Mouse (Mus musculus) midbrain, embryonic 12.5 days (tissue): Measurements from ENCODE around the gene Wipf3. TPM values are rescaled to one million over a fixed set of nuclear protein-coding genes. Genes with fewer than 3 reads are reported as not detected.

Experiments
- ATAC-seq: fragments of 200-750 bp; cut with Nextera tagmentation; 2 replicates; pipeline ENCODE4 v1.8.0; 2017; ENCODE audit warnings: low read depth, moderate TSS enrichment, moderate library complexity; ENCODE audit not compliant: low FRiP score
- H3K27ac ChIP-seq: fragments of 300-500 bp; sonication (generic); replicated peaks from 2 replicates; pipeline ENCODE4 v1.5.1; 2016; ENCODE audit warnings: mild to moderate bottlenecking
- H3K27me3 ChIP-seq: fragments of 300-500 bp; sonication (generic); 2 replicates; pipeline ENCODE4 v1.6.1; 2016; ENCODE audit warnings: mild to moderate bottlenecking
- H3K36me3 ChIP-seq: fragments of 300-500 bp; sonication (generic); 2 replicates; pipeline ENCODE4 v1.6.1; 2016
- H3K4me1 ChIP-seq: fragments of 300-500 bp; sonication (generic); 2 replicates; pipeline ENCODE4 v1.6.1; 2016
- H3K4me2 ChIP-seq: fragments of 300-500 bp; sonication (generic); replicated peaks from 2 replicates; pipeline ENCODE4 v1.6.1; 2016; ENCODE audit warnings: mild to moderate bottlenecking, moderate library complexity
- H3K4me3 ChIP-seq: fragments of 300-500 bp; sonication (generic); 2 replicates; pipeline ENCODE4 v1.5.1; 2016; ENCODE audit warnings: mild to moderate bottlenecking
- H3K9ac ChIP-seq: fragments of 300-500 bp; sonication (generic); replicated peaks from 2 replicates; pipeline ENCODE4 v1.6.1; 2016; ENCODE audit warnings: mild to moderate bottlenecking, moderate library complexity
- H3K9me3 ChIP-seq: fragments of 300-500 bp; sonication (generic); 2 replicates; pipeline ENCODE4 v1.6.1; 2016; ENCODE audit warnings: mild to moderate bottlenecking
- WGBS: fragments of 180-500 bp; shearing (Covaris S2); methylation state at CpG from one replicate; pipeline ENCODE4 v1.1.7; 2016; 5-methylcytosine and 5-hydroxymethylcytosine counted together
- polyA plus RNA-seq: library from polyadenylated mRNA; unstranded; fragments of >200 nt; fragmentation: Nextera tagmentation; extraction: Ambion mirVana; gene quantifications from 2 replicates; pipeline ENCODE4 v1.2.1, GENCODE M21; 2016

Gene Wipf3
- polyA plus RNA-seq, 1 experiment from 2014 or later, result 1.3 TPM

DNA sequence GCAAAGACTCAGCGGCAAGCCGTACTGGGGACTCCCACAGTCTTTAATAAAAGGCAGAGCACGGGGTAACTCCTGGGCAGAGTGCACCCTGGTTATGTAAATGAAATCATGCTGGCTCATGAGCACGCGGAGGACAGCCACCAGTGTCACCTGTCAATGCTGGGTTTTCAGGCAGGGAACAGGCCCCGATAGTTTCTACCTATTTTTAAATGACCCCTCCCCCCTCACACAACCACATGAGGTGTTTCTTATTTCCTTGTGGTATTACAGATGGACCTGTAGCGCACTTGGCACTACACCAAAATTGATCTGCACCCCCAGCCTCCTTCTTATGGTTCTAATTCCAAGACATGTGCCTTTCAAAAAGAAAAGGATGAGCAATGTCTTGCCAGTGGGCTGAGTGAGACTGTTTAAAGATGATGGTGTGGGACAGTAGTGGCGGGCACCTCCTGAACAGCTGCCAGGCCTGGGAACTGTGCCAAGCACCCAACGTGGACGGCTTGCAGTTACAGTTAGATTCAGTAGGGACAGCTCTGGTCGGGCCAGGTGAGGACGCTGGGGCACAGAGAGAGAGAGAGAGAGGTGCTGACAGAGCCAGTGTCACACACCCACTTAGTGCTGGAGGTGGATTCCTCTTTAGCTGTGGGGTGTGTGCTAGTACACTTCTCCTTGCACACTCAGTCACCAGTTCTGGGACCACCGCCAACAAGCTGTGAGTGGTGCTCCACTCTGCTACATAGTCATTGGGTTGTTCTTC lies 31.7 kb downstream of the Wipf3 start:
- H3K4me1 ChIP-seq, result peaks cover 7% of the 10 kb centered on the region
- no peak for ATAC-seq

GRCm38 (mm10) chr6:54462766-54463165 lies 33.4 kb downstream of the Wipf3 start:
- H3K36me3 ChIP-seq, result no peaks in the 10 kb centered on the region
- no peaks in the 10 kb centered on the region for H3K9me3 ChIP-seq
- H3K4me3 ChIP-seq, result no peak overlapping the region
- no peak for ATAC-seq
- no peak overlapping the region for H3K27ac ChIP-seq
- WGBS, result 92% methylated on average over 6 of the region's 6 CpGs
- H3K4me1 ChIP-seq, result peaks cover 7% of the 10 kb centered on the region
- H3K9ac ChIP-seq, result no peak overlapping the region
- H3K4me2 ChIP-seq, result no peak overlapping the region
- no peaks in the 10 kb centered on the region for H3K27me3 ChIP-seq

More for the DNA sequence above, 31.7 kb downstream of the Wipf3 start:
- Histone ChIP-seq H3K4me2 (no peak overlapping the region), H3K4me3 (no peak overlapping the region), H3K36me3 (no peaks in the 10 kb centered on the region), H3K9me3 (no peaks in the 10 kb centered on the region), H3K27me3 (no peaks in the 10 kb centered on the region), H3K27ac (no peak overlapping the region), H3K9ac (no peak overlapping the region)
- 75% methylated on average over 13 of the region's 13 CpGs for WGBS

- WGBS, result 76% methylated on average over 8 of the region's 8 CpGs
- Histone ChIP-seq H3K4me1 (peaks cover 7% of the 10 kb centered on the region), H3K4me3 (no peak overlapping the region), H3K9me3 (no peaks in the 10 kb centered on the region), H3K4me2 (no peak overlapping the region), H3K9ac (no peak overlapping the region), H3K36me3 (no peaks in the 10 kb centered on the region), H3K27me3 (no peaks in the 10 kb centered on the region), H3K27ac (no peak overlapping the region)
- ATAC-seq, result no peak
These were observed 34.5 kb downstream of the Wipf3 start for GRCm38 (mm10) chr6:54463701-54464458.

DNA sequence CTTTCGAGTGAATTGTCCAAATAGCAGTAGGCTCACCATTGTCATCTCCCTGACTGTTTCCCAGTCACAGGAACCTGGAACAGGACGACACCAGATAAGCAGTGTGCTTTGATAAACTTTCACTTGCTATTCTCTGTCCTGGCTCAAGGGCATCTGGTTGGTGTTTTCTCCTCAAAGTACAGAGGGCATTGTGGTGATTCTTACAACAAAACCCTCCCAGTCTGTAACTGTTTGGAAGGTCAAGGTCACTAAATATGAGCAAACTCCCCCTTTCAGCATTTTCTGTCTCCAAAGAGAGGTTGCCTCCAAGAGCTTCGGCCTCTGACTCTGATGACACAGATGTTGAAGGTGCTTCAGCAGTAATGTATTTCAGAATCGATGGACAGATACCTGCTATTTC lies 35.5 kb downstream of the Wipf3 start:
- Histone ChIP-seq H3K9me3 (no peaks in the 10 kb centered on the region), H3K4me3 (no peak overlapping the region), H3K4me2 (no peak overlapping the region), H3K4me1 (peaks cover under 1% of the 10 kb centered on the region; the same call in 1 of the 2 replicates), H3K36me3 (no peaks in the 10 kb centered on the region), H3K27ac (no peak overlapping the region), H3K27me3 (no peaks in the 10 kb centered on the region), H3K9ac (no peak overlapping the region)
- no peak for ATAC-seq
- WGBS, result 89% methylated on average over 4 of the region's 4 CpGs

- Histone ChIP-seq H3K9ac (no peak overlapping the region), H3K36me3 (no peaks in the 10 kb centered on the region), H3K4me2 (no peak overlapping the region), H3K4me3 (no peak overlapping the region), H3K27ac (no peak overlapping the region), H3K27me3 (no peaks in the 10 kb centered on the region), H3K9me3 (no peaks in the 10 kb centered on the region), H3K4me1 (no peaks in the 10 kb centered on the region; the same call in 1 of the 2 replicates)
- WGBS, result 91% methylated on average over 3 of the region's 3 CpGs
- ATAC-seq, result no peak
These were observed 38.0 kb downstream of the Wipf3 start for GRCm38 (mm10) chr6:54467371-54467770.

DNA sequence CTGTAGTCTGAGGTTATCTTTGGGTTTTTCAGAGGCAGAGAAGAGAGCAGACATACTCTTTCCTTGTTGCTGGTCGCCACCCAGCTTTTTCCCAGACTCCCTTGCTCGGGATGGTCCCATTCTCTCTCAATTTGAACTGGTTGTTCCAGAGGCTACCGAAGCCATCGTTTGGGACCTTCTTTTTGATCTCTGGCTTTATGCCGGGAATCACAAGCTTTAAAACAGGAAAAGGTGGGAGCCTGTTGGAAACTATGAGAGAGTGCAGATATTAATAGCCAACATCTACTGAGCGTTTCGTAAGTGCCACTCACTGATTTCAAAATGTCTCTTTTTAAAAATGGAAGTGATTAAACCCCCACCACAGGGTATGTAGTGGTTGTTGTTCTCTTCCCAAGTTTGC lies 42.5 kb downstream of the Wipf3 start:
- no peak overlapping the region for H3K27ac ChIP-seq
- no peak for ATAC-seq
- no peaks in the 10 kb centered on the region for H3K27me3 ChIP-seq
- H3K9ac ChIP-seq, result no peak overlapping the region
- H3K4me2 ChIP-seq, result no peak overlapping the region
- H3K4me1 ChIP-seq, result peaks cover 3% of the 10 kb centered on the region; the same call in 1 of the 2 replicates
- H3K4me3 ChIP-seq, result no peak overlapping the region
- H3K9me3 ChIP-seq, result 0 out of 2 replicates have a peak, but pooled peaks cover 3% of the 10 kb centered on the region
- no peaks in the 10 kb centered on the region for H3K36me3 ChIP-seq
- WGBS, result 93% methylated on average over 7 of the region's 7 CpGs

DNA sequence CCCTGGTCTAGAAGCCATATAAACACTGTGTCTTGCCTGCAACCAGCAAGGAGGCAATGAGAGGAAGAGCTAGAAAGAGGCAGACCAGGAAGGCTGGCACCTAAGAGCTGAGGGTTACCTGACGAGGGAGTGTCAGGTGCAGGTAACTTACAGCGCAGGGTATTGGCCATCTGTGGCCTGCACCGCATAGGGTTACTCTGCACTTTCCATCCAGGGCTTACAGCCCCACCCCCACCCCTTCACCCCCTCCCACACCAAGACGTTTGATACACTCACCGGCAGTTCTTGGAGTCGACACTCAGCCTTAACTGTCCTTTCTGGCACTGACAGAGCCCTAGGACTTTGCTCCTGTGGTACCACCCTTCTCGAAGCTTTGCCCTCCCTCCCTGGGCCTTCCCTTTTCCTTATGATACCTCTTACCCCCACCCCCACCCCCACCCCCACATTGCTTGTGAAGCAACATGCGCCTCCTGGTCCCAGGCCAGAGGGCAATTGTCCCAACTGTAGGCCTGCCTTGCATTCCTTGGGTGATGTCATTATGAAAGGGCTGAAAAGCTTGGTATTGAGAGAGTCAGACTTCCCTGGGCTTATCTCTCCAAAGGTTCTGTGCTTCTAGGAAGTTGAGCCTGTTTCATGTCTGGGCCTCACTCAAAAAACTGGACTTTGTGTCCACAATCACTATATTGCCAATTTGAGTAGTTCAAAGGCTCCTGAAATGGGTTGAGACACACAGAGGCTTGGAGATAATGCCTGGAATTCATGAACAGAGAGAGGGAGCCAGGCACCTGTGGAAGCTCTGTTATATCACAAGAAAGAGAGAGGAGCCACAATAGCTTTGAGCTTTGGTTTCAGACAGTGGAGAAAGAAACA lies 43.7 kb downstream of the Wipf3 start:
- no peaks in the 10 kb centered on the region for H3K27me3 ChIP-seq
- no peaks in the 10 kb centered on the region for H3K36me3 ChIP-seq
- H3K9me3 ChIP-seq, result 0 out of 2 replicates have a peak, but pooled peaks cover 3% of the 10 kb centered on the region
- no peak overlapping the region for H3K9ac ChIP-seq
- no peak overlapping the region for H3K4me3 ChIP-seq
- 83% methylated on average over 8 of the region's 8 CpGs for WGBS
- H3K4me2 ChIP-seq, result no peak overlapping the region
- ATAC-seq, result no peak
- no peak overlapping the region for H3K27ac ChIP-seq
- H3K4me1 ChIP-seq, result peaks cover 3% of the 10 kb centered on the region; the same call in 1 of the 2 replicates

DNA sequence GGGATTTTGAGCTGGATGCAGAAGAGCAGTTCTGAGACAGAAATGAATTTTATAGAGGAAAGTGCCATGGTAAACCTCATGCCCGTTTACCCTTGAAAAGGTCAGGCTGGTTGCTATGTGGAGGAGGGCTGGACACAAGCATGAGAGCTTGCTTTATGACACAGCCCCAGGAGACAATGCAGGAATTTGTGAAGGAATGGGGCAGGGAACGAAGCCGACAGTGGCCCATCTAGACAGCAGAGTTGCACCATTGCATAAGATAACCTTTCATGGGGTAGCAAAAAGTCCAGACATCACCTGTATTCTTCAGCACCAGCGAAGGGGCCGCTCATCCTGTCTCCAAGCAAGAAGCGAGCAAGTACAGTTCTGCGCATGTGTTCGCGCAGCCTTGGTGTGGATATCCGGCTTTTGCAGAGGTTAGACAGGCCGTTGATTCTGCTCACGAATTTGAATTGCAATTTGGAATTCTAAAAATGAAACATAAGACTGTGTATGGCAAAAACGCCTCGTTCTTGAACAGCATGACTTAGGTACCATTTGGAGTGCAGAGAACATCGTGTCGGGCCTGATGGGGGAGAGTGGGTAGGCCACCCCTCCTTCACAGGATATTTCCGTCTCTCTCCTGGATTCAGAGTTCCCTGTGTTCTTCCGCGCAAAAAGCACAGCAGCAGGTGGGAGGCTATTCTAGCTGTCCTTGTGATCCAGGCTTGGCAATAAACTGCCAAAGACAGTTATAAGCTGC lies 46.7 kb downstream of the Wipf3 start:
- no peaks in the 10 kb centered on the region for H3K36me3 ChIP-seq
- 0 out of 2 replicates have a peak, but pooled peaks cover 3% of the 10 kb centered on the region for H3K9me3 ChIP-seq
- H3K4me1 ChIP-seq, result peaks cover 9% of the 10 kb centered on the region
- no peak overlapping the region for H3K4me3 ChIP-seq
- H3K4me2 ChIP-seq, result no peak overlapping the region
- WGBS, result 82% methylated on average over 19 of the region's 19 CpGs
- ATAC-seq, result no peak
- no peak overlapping the region for H3K9ac ChIP-seq
- H3K27ac ChIP-seq, result no peak overlapping the region
- no peaks in the 10 kb centered on the region for H3K27me3 ChIP-seq

- Histone ChIP-seq H3K4me3 (no peak overlapping the region), H3K9ac (no peak overlapping the region), H3K36me3 (no peaks in the 10 kb centered on the region), H3K9me3 (0 out of 2 replicates have a peak, but pooled peaks cover 3% of the 10 kb centered on the region), H3K4me2 (no peak overlapping the region), H3K4me1 (peaks cover 9% of the 10 kb centered on the region), H3K27me3 (no peaks in the 10 kb centered on the region), H3K27ac (no peak overlapping the region)
- no peak for ATAC-seq
- 66% methylated on average over 5 of the region's 5 CpGs for WGBS
These were observed 49.4 kb downstream of the Wipf3 start for GRCm38 (mm10) chr6:54478646-54479324.

DNA sequence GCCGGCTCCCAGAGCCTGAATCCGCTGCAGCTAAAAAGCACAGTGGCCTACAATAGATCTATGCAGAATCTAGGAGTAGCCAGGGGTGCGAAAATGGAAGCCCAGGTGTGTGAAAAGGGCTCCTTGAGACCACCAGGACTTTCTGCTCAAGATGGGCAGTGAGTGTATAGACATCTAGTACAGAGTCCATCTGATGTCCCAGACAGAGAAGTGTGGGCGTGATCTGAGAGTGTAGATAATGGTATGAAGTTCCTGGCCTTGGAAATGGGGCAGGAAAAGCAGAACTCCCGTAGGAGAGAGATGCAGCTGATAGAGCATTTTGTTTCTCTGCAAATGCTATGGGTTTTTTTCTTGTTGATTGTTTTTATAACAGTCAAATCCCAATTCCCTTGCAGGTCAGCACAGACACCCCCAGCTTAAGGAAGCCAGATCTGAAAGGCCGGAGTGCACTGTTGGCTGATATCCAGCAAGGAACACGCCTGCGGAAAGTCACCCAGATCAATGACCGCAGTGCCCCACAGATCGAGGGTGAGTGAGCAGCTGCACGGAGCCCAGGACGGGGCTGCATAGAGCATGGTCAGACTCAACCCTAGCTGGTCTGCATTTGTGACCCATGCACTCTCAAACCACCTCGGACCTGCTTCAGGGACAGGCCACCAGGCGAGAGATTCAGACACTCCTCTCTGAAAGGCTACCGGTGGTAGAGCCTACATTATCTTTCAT lies 52.1 kb downstream of the Wipf3 start:
- no peak overlapping the region for H3K4me2 ChIP-seq
- 85% methylated on average over 15 of the region's 15 CpGs for whole genome bisulfite sequencing
- no peaks in the 10 kb centered on the region for H3K36me3 ChIP-seq
- no peak overlapping the region for H3K4me3 ChIP-seq
- H3K9ac ChIP-seq, result no peak overlapping the region
- peaks cover 22% of the 10 kb centered on the region for H3K27me3 ChIP-seq
- no peak for ATAC-seq
- H3K27ac ChIP-seq, result no peak overlapping the region
- no peaks in the 10 kb centered on the region for H3K9me3 ChIP-seq
- peaks cover 16% of the 10 kb centered on the region for H3K4me1 ChIP-seq
